Comparison of ENCODE assay signal across 7 mouse cellular contexts in the genomic region with DNA sequence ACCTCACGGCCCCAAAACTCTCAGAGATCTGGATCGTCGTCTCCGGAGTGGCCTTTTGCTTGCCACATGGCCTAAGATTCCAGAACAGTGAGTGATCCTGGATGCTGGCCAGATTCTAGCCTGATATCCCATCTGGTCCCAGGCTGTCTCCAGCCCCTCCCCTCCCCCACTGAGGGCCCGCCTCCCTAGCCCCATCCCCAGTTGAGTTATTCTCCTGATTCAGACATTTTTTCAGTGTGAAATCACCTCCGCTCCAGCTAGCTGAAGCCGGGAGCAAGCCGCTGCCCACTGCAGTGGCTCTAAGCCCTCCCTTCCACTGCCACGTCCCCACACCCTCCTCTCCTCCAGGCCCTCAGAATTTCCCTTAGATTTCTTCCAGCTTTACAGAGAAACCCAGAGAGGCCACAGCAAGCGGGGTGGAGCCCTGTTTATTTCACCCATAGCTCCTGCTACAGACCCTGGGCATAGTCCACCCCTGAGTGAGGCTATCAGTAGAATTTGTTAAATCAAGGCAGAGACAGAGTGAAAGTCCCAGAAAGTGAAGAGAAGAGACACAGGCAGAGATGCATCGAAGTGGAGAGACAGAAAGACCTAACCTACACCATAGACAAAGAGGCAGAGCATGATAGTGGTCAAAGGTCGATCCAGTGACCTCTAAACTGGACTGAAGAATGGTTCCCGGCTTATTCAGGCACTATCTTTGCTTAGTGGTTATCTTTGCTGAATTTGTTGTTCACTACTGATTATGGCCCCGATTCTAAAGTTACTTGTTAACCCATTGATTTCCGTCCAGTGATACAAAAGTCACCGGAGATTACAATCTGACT. TPM values are rescaled to one million over a fixed set of nuclear protein-coding genes. Genes with fewer than 3 reads are reported as not detected.
DNase-seq lines count a peak whose midpoint lies in the region; ATAC-seq and TF ChIP-seq lines count a peak whose summit lies in the region.

No protein-coding gene starts in this region.

- 0 out of 2 replicates have a peak overlapping the region, but pooled peaks have one; percentile 29 for H3K4me3 ChIP-seq in embryonic facial prominence, embryonic 10.5 days
- no peak overlapping the region for H3K4me3 ChIP-seq in lung, postnatal 0 days (ENCODE audit: low read depth, low read length)
- no peak overlapping the region for H3K4me3 ChIP-seq in stomach, embryonic 14.5 days (ENCODE audit: low read depth, low read length)

- 37% methylated on average over 16 of the region's 16 CpGs for WGBS in embryonic facial prominence, embryonic 10.5 days
- 27% methylated on average over 16 of the region's 16 CpGs for WGBS in lung, postnatal 0 days
- 22% methylated on average over 16 of the region's 16 CpGs for WGBS in stomach, embryonic 14.5 days

- H3K9me3 ChIP-seq in embryonic facial prominence, embryonic 10.5 days = no peaks in the 10 kb centered on the region
- H3K9me3 ChIP-seq in lung, postnatal 0 days (ENCODE audit: low read length) = no peaks in the 10 kb centered on the region
- H3K9me3 ChIP-seq in stomach, embryonic 14.5 days (ENCODE audit: control insufficient read depth, low read depth, low read length) = no peaks in the 10 kb centered on the region

- peaks cover 45% of the 10 kb centered on the region for H3K4me1 ChIP-seq in embryonic facial prominence, embryonic 10.5 days
- H3K4me1 ChIP-seq in lung, postnatal 0 days (ENCODE audit: insufficient read depth, low read depth, low read length) = no peaks in the 10 kb centered on the region; the same call in 1 of the 2 replicates
- H3K4me1 ChIP-seq in stomach, embryonic 14.5 days (ENCODE audit: control insufficient read depth, insufficient read depth, low read length) = peaks cover 31% of the 10 kb centered on the region; the same call in 1 of the 2 replicates

- peak; percentile 13; the same call in 1 of the 2 replicates for TF ChIP-seq EP300 in lung, postnatal 0 days (IDR thresholded peaks at IDR 0.05)

- DNase-seq in adrenal gland, postnatal 25 days = peak; percentile 96
- DNase-seq in embryonic facial prominence, embryonic 10.5 days (ENCODE audit: low spot score) = peak; percentile 89
- peak; percentile 89 for DNase-seq in heart, adult 9 months (ENCODE audit: low spot score in 2 of 2)
- DNase-seq in kidney, adult 9 months = peak; percentile 84
- peak; percentile 97 for DNase-seq in lung, postnatal 0 days (ENCODE audit: low spot score)
- DNase-seq in thymus, postnatal 10 days (ENCODE audit: low spot score in 2 of 2) = no peak

- ATAC-seq in lung, postnatal 0 days = peak; percentile 95
- ATAC-seq in stomach, embryonic 14.5 days (ENCODE audit: insufficient number of reproducible peaks, insufficient read depth, low FRiP score, low read depth) = peak; percentile 91

- 0 out of 2 replicates have a peak overlapping the region, but pooled peaks have one; percentile 14 for H3K4me2 ChIP-seq in lung, postnatal 0 days (replicated peaks; ENCODE audit: low read depth, low read length)
- H3K4me2 ChIP-seq in stomach, embryonic 14.5 days (replicated peaks; ENCODE audit: low read depth, low read length) = peak overlapping the region; percentile 10; the same call in 1 of the 2 replicates

- no peaks in the 10 kb centered on the region for H3K36me3 ChIP-seq in embryonic facial prominence, embryonic 10.5 days (replicated peaks)
- H3K36me3 ChIP-seq in lung, postnatal 0 days (ENCODE audit: insufficient read depth, low read length) = no peaks in the 10 kb centered on the region
- H3K36me3 ChIP-seq in stomach, embryonic 14.5 days (ENCODE audit: control insufficient read depth, insufficient read depth, low read length) = no peaks in the 10 kb centered on the region

- H3K27ac ChIP-seq in embryonic facial prominence, embryonic 10.5 days (replicated peaks) = peak overlapping the region; percentile 83
- peak overlapping the region; percentile 88 for H3K27ac ChIP-seq in lung, postnatal 0 days (ENCODE audit: low read length)
- H3K27ac ChIP-seq in stomach, embryonic 14.5 days (ENCODE audit: low read length) = peak overlapping the region; percentile 94

- H3K9ac ChIP-seq in lung, postnatal 0 days (replicated peaks; ENCODE audit: low read depth) = no peak overlapping the region
- H3K9ac ChIP-seq in stomach, embryonic 14.5 days (replicated peaks; ENCODE audit: low read depth, low read length) = no peak overlapping the region

- TF ChIP-seq CTCF in lung, postnatal 0 days (IDR thresholded peaks at IDR 0.05) = no peak

- H3K27me3 ChIP-seq in embryonic facial prominence, embryonic 10.5 days (replicated peaks; ENCODE audit: low read depth, poor library complexity, severe bottlenecking) = no peaks in the 10 kb centered on the region
- no peaks in the 10 kb centered on the region for H3K27me3 ChIP-seq in lung, postnatal 0 days (replicated peaks; ENCODE audit: insufficient read depth, low read length)
- no peaks in the 10 kb centered on the region for H3K27me3 ChIP-seq in stomach, embryonic 14.5 days (ENCODE audit: control insufficient read depth, insufficient read depth, low read length)

RNA-seq across cellular contexts. Expression of a gene that starts 5.4 kb away (rescaled TPM):
- total RNA-seq in adrenal gland, postnatal 25 days (2021) = 3,454 and 3,884 TPM in 2 replicates
- polyA plus RNA-seq in embryonic facial prominence, embryonic 10.5 days (2016; fragmentation: Nextera tagmentation; extraction: Ambion mirVana) = 269 and 310 TPM in 2 replicates
- 3,302 and 3,486 TPM in 2 replicates for polyA plus RNA-seq in lung, postnatal 0 days (2015; fragmentation: Nextera tagmentation; extraction: Ambion mirVana)
- polyA plus RNA-seq in stomach, embryonic 14.5 days (2014; fragmentation: Nextera tagmentation; extraction: Ambion mirVana) = 1,638 and 1,722 TPM in 2 replicates

RNA-seq across cellular contexts. Expression of a gene that starts 32.6 kb away (rescaled TPM):
- total RNA-seq in adrenal gland, postnatal 25 days (2021) = 310 and 356 TPM in 2 replicates
- polyA plus RNA-seq in embryonic facial prominence, embryonic 10.5 days (2016; fragmentation: Nextera tagmentation; extraction: Ambion mirVana) = 266 and 285 TPM in 2 replicates
- 440 and 498 TPM in 2 replicates for polyA plus RNA-seq in lung, postnatal 0 days (2015; fragmentation: Nextera tagmentation; extraction: Ambion mirVana)
- 463 and 507 TPM in 2 replicates for polyA plus RNA-seq in stomach, embryonic 14.5 days (2014; fragmentation: Nextera tagmentation; extraction: Ambion mirVana)

RNA-seq across cellular contexts. Expression of a gene that starts 41.1 kb away (rescaled TPM):
- 57.6 and 63.6 TPM in 2 replicates for total RNA-seq in adrenal gland, postnatal 25 days (2021)
- 282 and 290 TPM in 2 replicates for polyA plus RNA-seq in embryonic facial prominence, embryonic 10.5 days (2016; fragmentation: Nextera tagmentation; extraction: Ambion mirVana)
- polyA plus RNA-seq in lung, postnatal 0 days (2015; fragmentation: Nextera tagmentation; extraction: Ambion mirVana) = 47.7 and 52.5 TPM in 2 replicates
- 162 and 177 TPM in 2 replicates for polyA plus RNA-seq in stomach, embryonic 14.5 days (2014; fragmentation: Nextera tagmentation; extraction: Ambion mirVana)

Comparison
In these comparisons a context has a peak if more than half of its experiments do, and no peak if none do; other contexts are left out.
1. DNase-seq: peak in adrenal gland, postnatal 25 days (single experiment), embryonic facial prominence, embryonic 10.5 days (single experiment), heart, adult 9 months (2 of 2), kidney, adult 9 months (single experiment) and lung, postnatal 0 days (single experiment); none in thymus, postnatal 10 days (0 of 2).
2. Peak in every context shown above with its lines, with median percentiles within 50 percentile points of each other: H3K27ac ChIP-seq.